Mouse (Mus musculus): ENCODE data around the gene Tfdp2. TPM values are rescaled to one million over a fixed set of nuclear protein-coding genes. Genes with fewer than 3 reads are reported as not detected.

Tfdp2 gene
- polyA plus RNA-seq, 1 experiment from 2014 or later, result 36.8 TPM

DNA sequence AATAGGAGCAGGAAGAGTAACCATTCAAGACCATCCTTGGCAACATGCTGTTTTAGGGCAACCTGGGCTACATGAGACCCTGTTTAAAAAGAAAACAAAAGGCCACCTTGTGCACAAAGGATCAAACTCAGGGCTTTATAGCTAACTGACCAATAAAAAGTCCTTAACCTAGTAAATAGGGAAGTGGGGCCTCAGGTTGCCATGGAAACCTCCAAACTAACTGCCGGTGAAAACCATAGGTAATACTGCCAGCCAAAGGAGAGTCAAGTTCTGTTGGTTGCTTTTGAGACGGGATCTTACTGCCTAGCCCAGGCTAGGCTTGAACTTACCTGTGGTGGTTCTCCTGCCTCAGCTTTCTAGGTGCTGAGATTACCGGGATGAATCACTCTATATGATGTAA lies 25.5 kb upstream of the Tfdp2 start:
- no peaks in the 10 kb centered on the region for H3K27me3 ChIP-seq (ENCODE audit: control insufficient read depth, insufficient read depth, low read length)
- H3K36me3 ChIP-seq (ENCODE audit: control insufficient read depth, insufficient read depth, low read length), result no peaks in the 10 kb centered on the region
- 71% methylated on average over 3 of the region's 3 CpGs for WGBS
- no peaks in the 10 kb centered on the region for H3K4me1 ChIP-seq (ENCODE audit: control insufficient read depth, insufficient read depth, low read length)
- DNase-seq (no peak), ATAC-seq (ENCODE audit: low FRiP score, low TSS enrichment) (no peak)
- no peak overlapping the region for H3K4me2 ChIP-seq (ENCODE audit: low read length)
- H3K27ac ChIP-seq (replicated peaks; ENCODE audit: low read depth, low read length), result no peak overlapping the region
- H3K9ac ChIP-seq (replicated peaks; ENCODE audit: low read length), result no peak overlapping the region
- H3K9me3 ChIP-seq (ENCODE audit: control insufficient read depth, low read length), result no peaks in the 10 kb centered on the region
- no peak overlapping the region for H3K4me3 ChIP-seq (replicated peaks; ENCODE audit: low read depth, low read length)

- H3K4me2 ChIP-seq (ENCODE audit: low read length), result no peak overlapping the region
- no peaks in the 10 kb centered on the region for H3K36me3 ChIP-seq (ENCODE audit: control insufficient read depth, insufficient read depth, low read length)
- DNase-seq, result no peak
- ATAC-seq (ENCODE audit: low FRiP score, low TSS enrichment), result no peak
- no peaks in the 10 kb centered on the region for H3K27me3 ChIP-seq (ENCODE audit: control insufficient read depth, insufficient read depth, low read length)
- H3K9me3 ChIP-seq (ENCODE audit: control insufficient read depth, low read length), result no peaks in the 10 kb centered on the region
- H3K9ac ChIP-seq (replicated peaks; ENCODE audit: low read length), result no peak overlapping the region
- H3K27ac ChIP-seq (replicated peaks; ENCODE audit: low read depth, low read length), result no peak overlapping the region
- WGBS, result 94% methylated on average over 4 of the region's 4 CpGs
- no peaks in the 10 kb centered on the region for H3K4me1 ChIP-seq (ENCODE audit: control insufficient read depth, insufficient read depth, low read length)
- no peak overlapping the region for H3K4me3 ChIP-seq (replicated peaks; ENCODE audit: low read depth, low read length)
Observed at GRCm38 (mm10) chr9:96184909-96185308, 11.2 kb upstream of the Tfdp2 start.

- Histone ChIP-seq H3K9me3 (ENCODE audit: control insufficient read depth, low read length) (no peaks in the 10 kb centered on the region), H3K9ac (replicated peaks; ENCODE audit: low read length) (no peak overlapping the region), H3K4me2 (ENCODE audit: low read length) (no peak overlapping the region), H3K4me1 (ENCODE audit: control insufficient read depth, insufficient read depth, low read length) (no peaks in the 10 kb centered on the region), H3K27ac (replicated peaks; ENCODE audit: low read depth, low read length) (no peak overlapping the region), H3K4me3 (replicated peaks; ENCODE audit: low read depth, low read length) (no peak overlapping the region), H3K36me3 (ENCODE audit: control insufficient read depth, insufficient read depth, low read length) (no peaks in the 10 kb centered on the region), H3K27me3 (ENCODE audit: control insufficient read depth, insufficient read depth, low read length) (no peaks in the 10 kb centered on the region)
- WGBS, result 71% methylated on average over 7 of the region's 7 CpGs
- DNase-seq, result no peak
- ATAC-seq (ENCODE audit: low FRiP score, low TSS enrichment), result no peak
Observed at GRCm38 (mm10) chr9:96186701-96187100, 9.4 kb upstream of the Tfdp2 start.

GRCm38 (mm10) chr9:96196636-96197181 lies 634 bp downstream of the Tfdp2 start:
- no peak for ATAC-seq (ENCODE audit: low FRiP score, low TSS enrichment)
- Histone ChIP-seq H3K4me1 (ENCODE audit: control insufficient read depth, insufficient read depth, low read length) (0 out of 2 replicates have a peak, but pooled peaks cover 10% of the 10 kb centered on the region), H3K9me3 (ENCODE audit: control insufficient read depth, low read length) (no peaks in the 10 kb centered on the region), H3K27ac (replicated peaks; ENCODE audit: low read depth, low read length) (peak overlapping the region; percentile 78), H3K4me3 (replicated peaks; ENCODE audit: low read depth, low read length) (peak overlapping the region; percentile 88), H3K27me3 (ENCODE audit: control insufficient read depth, insufficient read depth, low read length) (no peaks in the 10 kb centered on the region), H3K9ac (replicated peaks; ENCODE audit: low read length) (peak overlapping the region; percentile 69), H3K36me3 (ENCODE audit: control insufficient read depth, insufficient read depth, low read length) (no peaks in the 10 kb centered on the region), H3K4me2 (ENCODE audit: low read length) (peak overlapping the region; percentile 98)
- under 1% methylated on average over 20 of the region's 20 CpGs for WGBS
- peak; percentile 67 for DNase-seq

DNA sequence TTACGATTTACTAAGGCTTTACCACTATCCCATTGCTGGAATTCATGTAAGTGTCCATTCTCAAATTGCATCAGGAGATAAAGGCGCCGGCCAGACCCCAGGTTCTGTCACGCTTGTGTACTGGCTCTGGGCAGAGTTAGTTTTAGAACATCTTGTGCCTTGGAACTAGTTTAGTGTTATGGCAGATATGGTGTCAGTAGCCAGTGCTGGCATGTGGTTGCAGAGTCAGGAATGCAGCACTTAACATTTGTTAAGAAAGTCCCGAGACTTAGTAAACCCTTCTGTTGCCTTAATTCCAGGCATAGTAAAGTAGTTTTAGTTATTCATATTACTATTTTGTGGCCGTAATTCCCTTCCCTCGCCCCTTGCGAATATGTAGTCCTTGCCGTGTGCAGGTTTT lies 1.7 kb downstream of the Tfdp2 start:
- peak overlapping the region; percentile 98; the same call in 1 of the 2 replicates for H3K4me2 ChIP-seq (ENCODE audit: low read length)
- 0 out of 2 replicates have a peak, but pooled peaks cover 10% of the 10 kb centered on the region for H3K4me1 ChIP-seq (ENCODE audit: control insufficient read depth, insufficient read depth, low read length)
- no peaks in the 10 kb centered on the region for H3K27me3 ChIP-seq (ENCODE audit: control insufficient read depth, insufficient read depth, low read length)
- no peaks in the 10 kb centered on the region for H3K9me3 ChIP-seq (ENCODE audit: control insufficient read depth, low read length)
- no peak overlapping the region for H3K27ac ChIP-seq (replicated peaks; ENCODE audit: low read depth, low read length)
- ATAC-seq (ENCODE audit: low FRiP score, low TSS enrichment), result no peak
- no peak for DNase-seq
- no peak overlapping the region for H3K4me3 ChIP-seq (replicated peaks; ENCODE audit: low read depth, low read length)
- 82% methylated on average over 9 of the region's 9 CpGs for WGBS
- H3K9ac ChIP-seq (replicated peaks; ENCODE audit: low read length), result peak overlapping the region; percentile 69; the same call in 1 of the 2 replicates
- no peaks in the 10 kb centered on the region for H3K36me3 ChIP-seq (ENCODE audit: control insufficient read depth, insufficient read depth, low read length)

GRCm38 (mm10) chr9:96203663-96204062 lies 7.6 kb downstream of the Tfdp2 start:
- DNase-seq, result no peak
- Histone ChIP-seq H3K4me3 (replicated peaks; ENCODE audit: low read depth, low read length) (no peak overlapping the region), H3K27ac (replicated peaks; ENCODE audit: low read depth, low read length) (no peak overlapping the region), H3K36me3 (ENCODE audit: control insufficient read depth, insufficient read depth, low read length) (no peaks in the 10 kb centered on the region), H3K4me1 (ENCODE audit: control insufficient read depth, insufficient read depth, low read length) (no peaks in the 10 kb centered on the region), H3K4me2 (ENCODE audit: low read length) (no peak overlapping the region), H3K9ac (replicated peaks; ENCODE audit: low read length) (no peak overlapping the region), H3K9me3 (ENCODE audit: control insufficient read depth, low read length) (no peaks in the 10 kb centered on the region), H3K27me3 (ENCODE audit: control insufficient read depth, insufficient read depth, low read length) (no peaks in the 10 kb centered on the region)
- WGBS, result 92% methylated on average over 3 of the region's 3 CpGs
- no peak for ATAC-seq (ENCODE audit: low FRiP score, low TSS enrichment)

DNA sequence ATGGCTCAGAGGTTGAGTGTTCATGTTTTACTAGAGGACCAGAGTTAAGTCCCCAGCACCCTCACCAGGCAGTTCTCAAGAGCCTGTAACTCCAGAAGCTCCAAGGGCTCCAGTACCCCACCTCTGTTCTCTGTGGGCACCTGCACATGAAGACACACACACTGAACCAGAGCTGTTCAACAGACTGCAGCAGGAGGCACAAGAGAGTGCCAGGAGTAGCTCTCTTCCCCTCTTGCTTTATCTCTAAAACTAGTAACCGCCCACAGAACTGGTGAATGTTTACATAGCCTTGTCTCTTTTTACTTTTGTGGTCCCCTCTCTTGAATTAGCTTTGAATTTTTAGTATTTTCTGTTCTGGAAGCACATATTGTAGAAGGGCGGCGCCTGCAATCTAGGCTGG lies 11.4 kb downstream of the Tfdp2 start:
- WGBS, result 96% methylated on average over 3 of the region's 3 CpGs
- Histone ChIP-seq H3K4me2 (ENCODE audit: low read length) (no peak overlapping the region), H3K9me3 (ENCODE audit: control insufficient read depth, low read length) (no peaks in the 10 kb centered on the region), H3K4me3 (replicated peaks; ENCODE audit: low read depth, low read length) (no peak overlapping the region), H3K4me1 (ENCODE audit: control insufficient read depth, insufficient read depth, low read length) (no peaks in the 10 kb centered on the region), H3K9ac (replicated peaks; ENCODE audit: low read length) (no peak overlapping the region), H3K36me3 (ENCODE audit: control insufficient read depth, insufficient read depth, low read length) (no peaks in the 10 kb centered on the region), H3K27me3 (ENCODE audit: control insufficient read depth, insufficient read depth, low read length) (no peaks in the 10 kb centered on the region), H3K27ac (replicated peaks; ENCODE audit: low read depth, low read length) (no peak overlapping the region)
- DNase-seq (no peak), ATAC-seq (ENCODE audit: low FRiP score, low TSS enrichment) (no peak)

DNA sequence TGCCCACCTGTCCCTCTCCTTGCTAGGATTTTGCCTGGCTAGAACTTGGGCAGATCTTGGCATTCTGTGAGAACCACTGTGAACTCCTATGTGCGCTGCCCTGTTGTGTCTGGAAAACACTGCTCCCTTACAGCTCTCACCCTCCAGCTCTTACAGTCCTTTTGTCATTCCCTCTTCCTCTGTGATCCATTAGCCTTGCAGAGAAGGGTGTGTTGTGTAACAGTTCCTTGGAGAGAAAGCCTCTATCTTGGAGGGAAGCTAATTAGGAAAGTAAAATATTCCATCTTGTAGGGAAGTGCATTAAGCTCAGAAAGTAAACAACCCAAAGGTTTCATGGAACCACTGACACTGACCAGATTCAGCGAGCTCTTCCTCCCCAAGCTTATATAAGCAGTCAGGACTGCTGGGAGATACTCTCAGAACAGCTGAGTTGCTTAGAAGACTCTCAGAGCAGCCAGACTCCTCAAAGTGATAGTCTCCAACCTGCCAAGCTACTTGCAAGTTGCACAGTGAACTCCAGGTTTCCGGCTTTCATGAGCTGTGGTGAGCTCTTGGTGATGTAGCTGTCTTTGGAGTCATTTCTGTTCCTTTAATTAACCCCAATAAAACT lies 17.1 kb downstream of the Tfdp2 start:
- 93% methylated on average over 3 of the region's 3 CpGs for WGBS
- H3K27ac ChIP-seq (replicated peaks; ENCODE audit: low read depth, low read length), result no peak overlapping the region
- H3K36me3 ChIP-seq (ENCODE audit: control insufficient read depth, insufficient read depth, low read length), result no peaks in the 10 kb centered on the region
- H3K27me3 ChIP-seq (ENCODE audit: control insufficient read depth, insufficient read depth, low read length), result no peaks in the 10 kb centered on the region
- H3K4me3 ChIP-seq (replicated peaks; ENCODE audit: low read depth, low read length), result no peak overlapping the region
- H3K9ac ChIP-seq (replicated peaks; ENCODE audit: low read length), result no peak overlapping the region
- no peak overlapping the region for H3K4me2 ChIP-seq (ENCODE audit: low read length)
- ATAC-seq (ENCODE audit: low FRiP score, low TSS enrichment), result no peak
- no peak for DNase-seq
- H3K4me1 ChIP-seq (ENCODE audit: control insufficient read depth, insufficient read depth, low read length), result no peaks in the 10 kb centered on the region
- H3K9me3 ChIP-seq (ENCODE audit: control insufficient read depth, low read length), result no peaks in the 10 kb centered on the region

DNA sequence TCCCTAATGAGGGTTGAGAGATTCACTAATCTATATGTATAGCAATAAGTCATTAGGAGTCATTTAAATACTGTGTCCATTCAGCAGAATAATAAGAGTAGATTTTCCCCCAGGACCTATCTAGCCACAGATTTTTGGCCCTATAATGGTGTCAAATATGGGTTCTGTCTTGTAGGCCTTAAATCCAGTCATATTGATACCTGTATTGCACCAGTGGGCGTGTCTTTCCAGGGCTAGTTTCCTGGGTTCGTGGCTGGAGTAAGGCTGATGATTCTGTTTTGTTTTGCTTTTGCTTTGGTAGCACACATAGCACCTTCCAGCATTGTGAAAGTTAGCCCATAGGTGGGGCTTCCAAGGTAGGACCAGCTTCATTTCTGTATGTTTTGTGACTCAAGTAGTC lies 18.1 kb downstream of the Tfdp2 start:
- ATAC-seq (ENCODE audit: low FRiP score, low TSS enrichment) (no peak), DNase-seq (no peak)
- no peak overlapping the region for H3K9ac ChIP-seq (replicated peaks; ENCODE audit: low read length)
- H3K9me3 ChIP-seq (ENCODE audit: control insufficient read depth, low read length), result no peaks in the 10 kb centered on the region
- H3K27me3 ChIP-seq (ENCODE audit: control insufficient read depth, insufficient read depth, low read length), result no peaks in the 10 kb centered on the region
- H3K36me3 ChIP-seq (ENCODE audit: control insufficient read depth, insufficient read depth, low read length), result no peaks in the 10 kb centered on the region
- H3K4me3 ChIP-seq (replicated peaks; ENCODE audit: low read depth, low read length), result no peak overlapping the region
- no peak overlapping the region for H3K27ac ChIP-seq (replicated peaks; ENCODE audit: low read depth, low read length)
- 96% methylated on average over 2 of the region's 2 CpGs for WGBS
- no peak overlapping the region for H3K4me2 ChIP-seq (ENCODE audit: low read length)
- no peaks in the 10 kb centered on the region for H3K4me1 ChIP-seq (ENCODE audit: control insufficient read depth, insufficient read depth, low read length)
